Mouse (Mus musculus) heart, adult 2 months (tissue): ENCODE measurements around the gene Srprb. TPM values are rescaled to one million over a fixed set of nuclear protein-coding genes. Genes with fewer than 3 reads are reported as not detected.
A peak's percentile ranks its signal among the peaks of the same experiment; 100 is the strongest.

Experiments used
- DNase-seq, 2 experiments: peaks; one replicate each; pipeline ENCODE4 v3.0.0; 2021
- H3K27ac ChIP-seq: fragments of 200-600 bp; 2 replicates; pipeline ENCODE4 v1.8.1; 2022
- H3K27me3 ChIP-seq: fragments of 200-500 bp; 2 replicates; pipeline ENCODE4 v1.6.1; 2012; ENCODE audit warnings: mild to moderate bottlenecking, low read length, inconsistent platforms, mixed read lengths; ENCODE audit not compliant: control insufficient read depth, insufficient read depth
- H3K36me3 ChIP-seq: fragments of 200-500 bp; 2 replicates; pipeline ENCODE4 v1.6.1; 2012; ENCODE audit warnings: low read length, inconsistent platforms; ENCODE audit not compliant: control insufficient read depth, insufficient read depth
- H3K4me1 ChIP-seq: fragments of 200-500 bp; 2 replicates; pipeline ENCODE4 v1.6.1; 2011; ENCODE audit warnings: low read length; ENCODE audit not compliant: control insufficient read depth, insufficient read depth
- H3K4me3 ChIP-seq: fragments of 200-600 bp; 2 replicates; pipeline ENCODE4 v1.8.1; 2022
- H3K79me2 ChIP-seq: fragments of 200-500 bp; replicated peaks from 2 replicates; pipeline ENCODE4 v1.6.1; 2012; ENCODE audit warnings: mild to moderate bottlenecking, inconsistent platforms, low read length, moderate library complexity, mixed read lengths; ENCODE audit not compliant: control insufficient read depth, insufficient read depth
- H3K9ac ChIP-seq: fragments of 200-500 bp; 2 replicates; pipeline ENCODE4 v1.6.1; 2012; ENCODE audit warnings: low read depth, mild to moderate bottlenecking, control low read depth, inconsistent platforms, low read length, mixed read lengths
- CTCF ChIP-seq: fragments of 200-600 bp; IDR thresholded peaks from 2 replicates; pipeline ENCODE4 v1.8.1; 2022; ENCODE audit warnings: antibody characterized with exemption, mild to moderate bottlenecking, moderate library complexity
- EP300 ChIP-seq: fragments of 200-500 bp; IDR thresholded peaks from 2 replicates; pipeline ENCODE4 v1.6.1; 2011; ENCODE audit warnings: low read depth, low read length, control low read depth; ENCODE audit not compliant: insufficient read depth
- POLR2A ChIP-seq: fragments of 200-500 bp; IDR thresholded peaks from 2 replicates; pipeline ENCODE4 v1.6.1; 2011; ENCODE audit warnings: mild to moderate bottlenecking, low read depth, low read length, control low read depth; ENCODE audit not compliant: insufficient read depth
- WGBS: fragments of 180-500 bp; shearing (Covaris S2); methylation state at CpG from one replicate; pipeline ENCODE4 v1.1.7; 2018; 5-methylcytosine and 5-hydroxymethylcytosine counted together
- intact Hi-C: fragments of 180-260 bp; cut with DNase I; formaldehyde crosslinking; loops from one replicate; pipeline ENCODE4 v1.15.1; 2025
- polyA plus RNA-seq: library from polyadenylated mRNA; depleted of rRNA; stranded (reverse); fragments of >200 nt; gene quantifications from 2 replicates; pipeline ENCODE4 v1.2.3, GENCODE M21; 2012
- total RNA-seq, 2 experiments: library from RNA; stranded (reverse); gene quantifications; 2 replicates each; pipeline ENCODE4 v1.2.3; 2021

The Srprb gene
- total and polyA plus RNA-seq, 3 experiments = 19.4 to 31.0 (median 19.8) TPM

- 0 out of 2 replicates have a peak, but pooled peaks cover 1% of the 10 kb centered on the region for H3K4me1 ChIP-seq
- H3K27ac ChIP-seq = no peak overlapping the region
- H3K27me3 ChIP-seq = no peaks in the 10 kb centered on the region
- no peak for DNase-seq
- H3K36me3 ChIP-seq = no peaks in the 10 kb centered on the region
- no peaks in the 10 kb centered on the region for H3K79me2 ChIP-seq
- intact Hi-C loops = loop anchor here (5.0 kb wide), 1 partner anchor 73 kb away; no protein-coding TSS in a partner anchor
- H3K9ac ChIP-seq = no peak overlapping the region
- TF ChIP-seq EP300 (no peak), POLR2A (no peak), CTCF (no peak)
- WGBS = 82% methylated on average over 15 of the region's 15 CpGs
- H3K4me3 ChIP-seq = no peak overlapping the region
Measured at GRCm38 (mm10) chr9:103229037-103229867, 27.3 kb upstream of the Srprb start.

GRCm38 (mm10) chr9:103228370-103229003, 26.6 kb upstream of the Srprb start:
- 86% methylated on average over 13 of the region's 13 CpGs for WGBS
- Histone ChIP-seq H3K4me1 (0 out of 2 replicates have a peak, but pooled peaks cover 1% of the 10 kb centered on the region), H3K27me3 (no peaks in the 10 kb centered on the region), H3K9ac (no peak overlapping the region), H3K36me3 (no peaks in the 10 kb centered on the region), H3K4me3 (no peak overlapping the region), H3K79me2 (no peaks in the 10 kb centered on the region), H3K27ac (no peak overlapping the region)
- intact Hi-C loops = loop anchor here (5.0 kb wide), 1 partner anchor 74 kb away; no protein-coding TSS in a partner anchor
- TF ChIP-seq EP300 (no peak), POLR2A (no peak), CTCF (no peak)
- no peak for DNase-seq

- H3K36me3 ChIP-seq = no peaks in the 10 kb centered on the region
Measured at GRCm38 (mm10) chr9:103227760-103228159, 25.8 kb upstream of the Srprb start.

GRCm38 (mm10) chr9:103226806-103227205, 24.9 kb upstream of the Srprb start:
- Histone ChIP-seq H3K9ac (no peak overlapping the region), H3K4me1 (0 out of 2 replicates have a peak, but pooled peaks cover 1% of the 10 kb centered on the region), H3K4me3 (no peak overlapping the region), H3K36me3 (no peaks in the 10 kb centered on the region), H3K27ac (no peak overlapping the region), H3K79me2 (no peaks in the 10 kb centered on the region), H3K27me3 (no peaks in the 10 kb centered on the region)
- intact Hi-C loops = loop anchor here (5.0 kb wide), 1 partner anchor 75 kb away; no protein-coding TSS in a partner anchor
- 89% methylated on average over 15 of the region's 15 CpGs for WGBS
- TF ChIP-seq EP300 (no peak), POLR2A (no peak), CTCF (no peak)
- DNase-seq = no peak

More at GRCm38 (mm10) chr9:103227760-103228159, 25.8 kb upstream of the Srprb start:
- WGBS = 92% methylated on average over 16 of the region's 16 CpGs
- Histone ChIP-seq H3K79me2 (no peaks in the 10 kb centered on the region), H3K4me3 (no peak overlapping the region), H3K4me1 (0 out of 2 replicates have a peak, but pooled peaks cover 1% of the 10 kb centered on the region), H3K27me3 (no peaks in the 10 kb centered on the region), H3K9ac (no peak overlapping the region), H3K27ac (no peak overlapping the region)
- DNase-seq = no peak
- TF ChIP-seq CTCF (no peak), POLR2A (no peak), EP300 (no peak)
- intact Hi-C loops = loop anchor here (5.0 kb wide), 1 partner anchor 75 kb away; no protein-coding TSS in a partner anchor

- Histone ChIP-seq H3K27me3 (no peaks in the 10 kb centered on the region), H3K79me2 (no peaks in the 10 kb centered on the region), H3K36me3 (no peaks in the 10 kb centered on the region), H3K9ac (no peak overlapping the region), H3K4me3 (no peak overlapping the region), H3K27ac (no peak overlapping the region), H3K4me1 (no peaks in the 10 kb centered on the region)
- 68% methylated on average over 3 of the region's 3 CpGs for WGBS
- no peak for DNase-seq
- TF ChIP-seq POLR2A (no peak), CTCF (peak; percentile 48), EP300 (no peak)
- intact Hi-C loops = loop anchor here (5.0 kb wide), 1 partner anchor 77 kb away; no protein-coding TSS in a partner anchor
Measured at GRCm38 (mm10) chr9:103225464-103225863, 23.5 kb upstream of the Srprb start.
